Mouse (Mus musculus): ENCODE measurements around the gene Vmn1r208. TPM values are rescaled to one million over a fixed set of nuclear protein-coding genes. Genes with fewer than 3 reads are reported as not detected.

Vmn1r208 gene
- polyA plus RNA-seq (2021; fragmentation: Nextera tagmentation), result not detected in 2 replicates
- long read RNA-seq, experiment 1, result 0 reads
- long read RNA-seq, experiment 2, result 0 reads

DNA sequence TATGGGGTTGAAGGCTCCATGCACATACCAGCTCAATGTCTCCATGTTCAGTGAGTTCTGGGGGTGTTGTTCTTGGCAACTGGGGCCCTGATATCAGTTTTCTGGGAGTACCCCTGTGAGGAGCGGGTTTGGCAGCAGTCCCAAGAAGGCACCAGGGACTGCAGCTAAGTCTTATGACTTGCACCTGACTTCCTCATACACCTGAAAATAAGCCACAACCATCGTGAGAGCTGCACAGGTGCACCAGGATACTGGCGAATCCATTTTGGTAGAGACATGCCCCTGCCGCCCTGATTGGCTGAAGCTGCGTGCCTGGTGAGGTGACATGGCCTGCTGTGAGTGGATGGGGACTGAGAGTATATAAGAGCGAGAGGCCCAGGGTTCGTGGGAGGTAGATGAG lies at the start of gene Vmn1r208:
Gene Vmn1r208 (minus strand): TSS at position 101 of the 400 bp plus-strand sequence.

GRCm38 (mm10) chr13:22809582-22809981 lies 32.4 kb upstream of the Vmn1r208 start, which contains the start of gene Vmn1r209:
Vmn1r209 (minus strand) TSS chr13:22809682.

GRCm38 (mm10) chr13:22729529-22729928 lies 47.7 kb downstream of the Vmn1r208 start, which contains the start of gene Vmn1r207-ps:
Vmn1r207-ps (minus strand) TSS chr13:22729629.

Other genes starting within 250 kb of the Vmn1r208 start
- gene Vmn1r204, start 224.2 kb downstream of the Vmn1r208 start, polyA plus RNA-seq (2021; fragmentation: Nextera tagmentation), result not detected in 2 replicates
- not detected in 2 replicates for gene Vmn1r205, start 184.4 kb downstream of the Vmn1r208 start, polyA plus RNA-seq (2021; fragmentation: Nextera tagmentation)
- gene Vmn1r206, start 153.1 kb downstream of the Vmn1r208 start, polyA plus RNA-seq (2021; fragmentation: Nextera tagmentation), result not detected in 2 replicates
- gene Vmn1r207-ps, start 47.8 kb downstream of the Vmn1r208 start, polyA plus RNA-seq (2021; fragmentation: Nextera tagmentation), result not detected in 2 replicates
- not detected in 2 replicates for gene Vmn1r209, start 32.3 kb upstream of the Vmn1r208 start, polyA plus RNA-seq (2021; fragmentation: Nextera tagmentation)
- not detected in 2 replicates for gene Vmn1r210, start 53.9 kb upstream of the Vmn1r208 start, polyA plus RNA-seq (2021; fragmentation: Nextera tagmentation)
- not detected in 2 replicates for gene Vmn1r211, start 80.2 kb upstream of the Vmn1r208 start, polyA plus RNA-seq (2021; fragmentation: Nextera tagmentation)
- gene Vmn1r212, start 106.8 kb upstream of the Vmn1r208 start, polyA plus RNA-seq (2021; fragmentation: Nextera tagmentation), result not detected in 2 replicates
- gene Vmn1r213, start 230.3 kb upstream of the Vmn1r208 start, polyA plus RNA-seq (2021; fragmentation: Nextera tagmentation), result not detected in 2 replicates